Mouse (Mus musculus) midbrain, embryonic 14.5 days (tissue): ENCODE data around the gene Acaca. TPM values are rescaled to one million over a fixed set of nuclear protein-coding genes. Genes with fewer than 3 reads are reported as not detected.

ENCODE experiments used
- ATAC-seq: fragments of 200-750 bp; cut with Nextera tagmentation; 2 replicates; pipeline ENCODE4 v1.8.0; 2017; ENCODE audit warnings: moderate number of reproducible peaks, moderate library complexity; ENCODE audit not compliant: low FRiP score, low TSS enrichment
- DNase-seq: peaks from one replicate; pipeline ENCODE4 v3.0.0-alpha.2; 2015
- H3K27ac ChIP-seq: fragments of 300-500 bp; sonication (generic); replicated peaks from 2 replicates; pipeline ENCODE4 v1.5.1; 2014; ENCODE audit warnings: mild to moderate bottlenecking, low read depth, low read length, moderate library complexity
- H3K27me3 ChIP-seq: fragments of 300-500 bp; sonication (generic); 2 replicates; pipeline ENCODE4 v1.6.1; 2014; ENCODE audit warnings: low read length, control low read depth, mixed read lengths; ENCODE audit not compliant: control insufficient read depth, insufficient read depth
- H3K36me3 ChIP-seq: fragments of 300-500 bp; sonication (generic); 2 replicates; pipeline ENCODE4 v1.6.1; 2014; ENCODE audit warnings: low read length, control low read depth; ENCODE audit not compliant: control insufficient read depth, insufficient read depth
- H3K4me1 ChIP-seq: fragments of 300-500 bp; sonication (generic); 2 replicates; pipeline ENCODE4 v1.6.1; 2014; ENCODE audit warnings: mild to moderate bottlenecking, antibody characterized with exemption, low read length, control low read depth; ENCODE audit not compliant: control insufficient read depth, insufficient read depth
- H3K4me2 ChIP-seq: fragments of 300-500 bp; sonication (generic); 2 replicates; pipeline ENCODE4 v1.6.1; 2014; ENCODE audit warnings: mild to moderate bottlenecking, low read length, moderate library complexity
- H3K4me3 ChIP-seq: fragments of 300-500 bp; sonication (generic); replicated peaks from 2 replicates; pipeline ENCODE4 v1.5.1; 2014; ENCODE audit warnings: low read depth, low read length
- H3K9ac ChIP-seq: fragments of 300-500 bp; sonication (generic); replicated peaks from 2 replicates; pipeline ENCODE4 v1.6.1; 2014; ENCODE audit warnings: mild to moderate bottlenecking, low read length, moderate library complexity
- H3K9me3 ChIP-seq: fragments of 300-500 bp; sonication (generic); 2 replicates; pipeline ENCODE4 v1.6.1; 2016; ENCODE audit warnings: low read length, control low read depth, mixed read lengths; ENCODE audit not compliant: control insufficient read depth
- WGBS: fragments of 180-500 bp; shearing (Covaris S2); extraction: QIAGEN DNeasy Blood & Tissue Kit; methylation state at CpG from one replicate; pipeline ENCODE4 v1.1.7; 2014; 5-methylcytosine and 5-hydroxymethylcytosine counted together
- polyA plus RNA-seq: library from polyadenylated mRNA; unstranded; fragments of >200 nt; fragmentation: Nextera tagmentation; extraction: Ambion mirVana; gene quantifications from 2 replicates; pipeline ENCODE4 v1.2.1, GENCODE M21; 2014

Gene Acaca
- polyA plus RNA-seq, 1 experiment from 2014 or later, result 40.8 TPM

DNA sequence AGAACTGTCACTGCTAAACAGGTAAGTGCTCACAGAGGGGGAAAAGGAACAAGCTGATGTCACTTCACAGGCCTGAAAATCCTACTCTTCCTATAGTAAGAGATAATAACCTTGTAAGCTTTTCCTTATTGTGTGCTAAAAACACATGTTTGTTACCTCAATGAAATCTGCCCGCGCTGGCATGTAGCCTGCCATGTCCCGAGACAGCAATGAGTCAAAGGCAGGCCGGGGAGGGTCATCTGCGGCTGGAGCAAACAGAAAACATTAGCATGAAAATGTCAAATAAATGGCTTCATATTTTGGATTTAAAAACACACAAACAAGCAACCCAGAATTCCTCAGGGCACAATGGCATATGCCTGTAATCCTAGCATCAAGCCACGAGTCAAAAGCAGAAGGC lies 25.4 kb upstream of the Acaca start:
- H3K27ac ChIP-seq, result no peak overlapping the region
- WGBS, result 93% methylated on average over 6 of the region's 6 CpGs
- DNase-seq (no peak), ATAC-seq (no peak)
- no peak overlapping the region for H3K4me2 ChIP-seq
- H3K36me3 ChIP-seq, result peaks cover 85% of the 10 kb centered on the region
- no peaks in the 10 kb centered on the region for H3K9me3 ChIP-seq
- no peak overlapping the region for H3K4me3 ChIP-seq
- no peaks in the 10 kb centered on the region for H3K4me1 ChIP-seq
- H3K27me3 ChIP-seq, result no peaks in the 10 kb centered on the region
- no peak overlapping the region for H3K9ac ChIP-seq

DNA sequence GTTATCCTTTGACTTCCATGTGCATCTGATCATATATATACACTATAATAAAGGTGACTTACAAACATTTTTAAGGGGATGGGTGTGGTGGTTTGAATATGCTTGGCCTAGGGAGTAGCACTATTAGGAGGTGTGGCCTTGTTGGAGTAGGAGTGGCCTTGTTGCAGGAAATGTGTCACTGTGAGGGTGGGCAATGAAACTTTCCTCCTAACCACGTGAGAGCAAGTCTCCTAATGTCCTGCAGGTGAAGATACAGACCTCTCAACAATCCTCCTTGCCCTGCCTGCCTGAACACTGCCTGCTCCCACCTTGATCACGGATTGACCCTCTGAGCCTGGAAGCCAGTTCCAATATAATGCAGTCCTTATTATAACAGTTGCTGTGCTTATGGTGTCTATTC lies 22.3 kb upstream of the Acaca start:
- Histone ChIP-seq H3K4me2 (no peak overlapping the region), H3K27me3 (no peaks in the 10 kb centered on the region), H3K9ac (no peak overlapping the region), H3K36me3 (peaks cover 80% of the 10 kb centered on the region), H3K4me3 (no peak overlapping the region), H3K27ac (no peak overlapping the region), H3K9me3 (no peaks in the 10 kb centered on the region), H3K4me1 (no peaks in the 10 kb centered on the region)
- WGBS, result 84% methylated on average over 2 of the region's 2 CpGs
- no peak for ATAC-seq
- DNase-seq, result no peak

- no peaks in the 10 kb centered on the region for H3K4me1 ChIP-seq
- no peak overlapping the region for H3K4me2 ChIP-seq
- ATAC-seq (no peak), DNase-seq (no peak)
- H3K36me3 ChIP-seq, result peaks cover 59% of the 10 kb centered on the region
- no peak overlapping the region for H3K4me3 ChIP-seq
- H3K27me3 ChIP-seq, result no peaks in the 10 kb centered on the region
- H3K27ac ChIP-seq, result no peak overlapping the region
- 95% methylated on average over 5 of the region's 5 CpGs for WGBS
- H3K9ac ChIP-seq, result no peak overlapping the region
- H3K9me3 ChIP-seq, result no peaks in the 10 kb centered on the region
These were observed 15.8 kb upstream of the Acaca start for GRCm38 (mm10) chr11:84113623-84114022.

DNA sequence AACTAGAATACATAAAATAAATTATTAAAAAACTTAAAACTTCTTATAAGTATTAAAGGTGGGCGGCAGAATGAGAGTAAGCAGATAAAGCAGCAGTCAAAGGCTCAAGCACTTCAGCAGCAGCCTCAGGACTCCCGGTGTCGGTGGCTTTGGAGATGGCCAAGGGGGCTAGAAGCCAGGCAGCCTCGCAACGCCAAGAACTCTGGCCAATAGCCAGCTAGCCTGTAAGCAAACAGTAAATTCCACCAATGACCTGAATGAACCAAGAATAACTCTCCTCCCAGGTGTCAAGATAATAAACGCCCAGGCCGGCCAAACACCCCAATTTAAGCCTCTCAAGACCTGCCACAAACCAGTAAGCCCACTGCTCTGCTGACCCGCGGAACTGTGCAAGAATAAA lies 13.8 kb upstream of the Acaca start:
- DNase-seq (no peak), ATAC-seq (no peak)
- Histone ChIP-seq H3K27ac (no peak overlapping the region), H3K9ac (no peak overlapping the region), H3K4me2 (no peak overlapping the region), H3K9me3 (no peaks in the 10 kb centered on the region), H3K36me3 (peaks cover 64% of the 10 kb centered on the region), H3K27me3 (no peaks in the 10 kb centered on the region), H3K4me1 (no peaks in the 10 kb centered on the region), H3K4me3 (no peak overlapping the region)
- WGBS, result 94% methylated on average over 9 of the region's 9 CpGs

DNA sequence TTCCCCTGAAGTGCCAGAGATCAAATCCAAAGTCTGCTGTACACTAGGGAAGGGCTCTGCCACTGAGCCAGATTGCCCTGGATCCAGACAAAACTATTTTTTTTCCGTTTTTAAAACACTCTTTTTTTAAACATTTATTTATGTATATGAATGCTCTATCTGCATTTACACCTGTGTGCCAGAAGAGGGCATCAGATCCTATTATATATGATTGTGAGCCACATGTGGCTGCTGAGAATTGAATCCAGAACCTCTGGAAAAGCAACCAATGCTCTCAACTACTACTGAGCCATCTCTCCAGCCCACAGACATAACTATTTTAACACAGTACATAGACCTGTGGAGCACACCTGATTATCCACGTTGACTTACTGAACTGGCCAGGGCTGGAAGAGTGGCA lies 13.3 kb upstream of the Acaca start:
- H3K4me2 ChIP-seq, result no peak overlapping the region

DNA sequence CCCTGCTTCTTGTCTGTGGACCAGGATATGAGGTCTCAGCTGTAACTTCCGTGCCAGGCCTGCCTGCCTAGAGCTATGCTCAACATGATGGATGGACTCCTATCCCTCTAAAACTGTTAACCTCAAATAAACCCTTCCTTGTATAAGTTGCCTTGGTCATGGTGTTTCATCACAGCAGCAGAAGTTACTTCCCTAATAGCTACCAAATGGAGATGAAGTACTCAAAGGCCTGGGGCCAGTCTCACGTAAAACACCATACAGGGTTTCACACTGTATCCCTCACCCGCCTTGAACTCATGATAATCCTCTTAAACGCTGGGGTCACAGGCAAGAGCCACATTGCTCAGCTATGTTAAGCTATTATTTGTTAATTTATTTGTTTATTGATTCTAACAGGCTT lies 12.0 kb upstream of the Acaca start:
- no peak overlapping the region for H3K9ac ChIP-seq
- ATAC-seq (no peak), DNase-seq (no peak)
- peaks cover 77% of the 10 kb centered on the region for H3K36me3 ChIP-seq
- no peaks in the 10 kb centered on the region for H3K27me3 ChIP-seq
- no peak overlapping the region for H3K4me2 ChIP-seq
- no peak overlapping the region for H3K27ac ChIP-seq
- H3K4me3 ChIP-seq, result no peak overlapping the region
- no peaks in the 10 kb centered on the region for H3K4me1 ChIP-seq
- WGBS, result 85% methylated on average over 4 of the region's 4 CpGs
- H3K9me3 ChIP-seq, result no peaks in the 10 kb centered on the region

More for the DNA sequence above, 13.3 kb upstream of the Acaca start:
- 65% methylated on average over 2 of the region's 2 CpGs for WGBS
- Histone ChIP-seq H3K27ac (no peak overlapping the region), H3K9ac (no peak overlapping the region), H3K4me1 (no peaks in the 10 kb centered on the region), H3K36me3 (peaks cover 69% of the 10 kb centered on the region), H3K4me3 (no peak overlapping the region), H3K27me3 (no peaks in the 10 kb centered on the region), H3K9me3 (no peaks in the 10 kb centered on the region)
- ATAC-seq, result no peak
- no peak for DNase-seq

DNA sequence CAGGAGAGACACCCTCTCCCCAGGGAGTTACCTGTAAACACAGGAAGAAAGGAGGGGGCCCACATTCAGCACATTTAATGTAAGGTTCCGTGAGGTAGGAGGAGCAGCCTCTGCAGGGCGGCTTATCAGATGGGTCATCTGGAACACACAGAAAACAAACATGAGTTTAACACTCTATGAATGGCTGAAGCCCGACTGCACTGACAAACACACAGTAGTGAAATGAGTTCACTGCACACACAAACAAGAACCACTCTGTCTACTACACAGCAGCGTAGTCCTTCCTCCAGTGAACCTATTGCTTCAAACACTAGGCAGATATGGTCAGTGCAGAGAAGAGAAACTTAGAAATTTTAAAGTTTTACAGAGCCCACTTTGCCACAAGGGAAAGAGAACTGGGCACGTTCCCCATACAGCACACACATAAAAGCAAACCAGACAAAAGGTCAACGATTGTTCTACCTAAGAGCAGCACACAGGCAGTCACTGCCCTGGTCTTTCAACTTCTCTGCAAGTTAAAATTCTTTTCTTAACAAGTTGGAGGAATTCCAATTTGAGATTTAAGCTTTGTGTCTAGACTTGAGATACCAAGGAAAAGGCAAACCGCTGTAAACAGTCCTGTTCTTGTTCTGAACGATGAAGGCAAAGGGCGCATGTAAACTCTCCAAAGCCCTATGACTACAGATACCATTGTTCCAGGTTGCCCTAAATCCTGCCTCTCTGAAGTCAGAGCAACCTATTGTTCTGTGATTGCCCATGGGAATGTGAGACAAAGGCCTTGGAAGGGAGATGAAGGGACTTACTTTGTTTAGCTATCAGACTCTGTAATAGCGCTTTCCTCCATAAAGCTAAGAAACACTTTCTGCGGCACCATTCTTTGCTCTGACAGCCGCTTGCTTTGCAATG lies 8.2 kb upstream of the Acaca start:
- H3K4me1 ChIP-seq, result no peaks in the 10 kb centered on the region
- H3K4me2 ChIP-seq, result no peak overlapping the region
- H3K4me3 ChIP-seq, result no peak overlapping the region
- 74% methylated on average over 12 of the region's 12 CpGs for WGBS
- no peak overlapping the region for H3K9ac ChIP-seq
- DNase-seq (peak; percentile 2), ATAC-seq (no peak)
- no peak overlapping the region for H3K27ac ChIP-seq
- no peaks in the 10 kb centered on the region for H3K27me3 ChIP-seq
- H3K36me3 ChIP-seq, result peaks cover 81% of the 10 kb centered on the region
- H3K9me3 ChIP-seq, result no peaks in the 10 kb centered on the region

DNA sequence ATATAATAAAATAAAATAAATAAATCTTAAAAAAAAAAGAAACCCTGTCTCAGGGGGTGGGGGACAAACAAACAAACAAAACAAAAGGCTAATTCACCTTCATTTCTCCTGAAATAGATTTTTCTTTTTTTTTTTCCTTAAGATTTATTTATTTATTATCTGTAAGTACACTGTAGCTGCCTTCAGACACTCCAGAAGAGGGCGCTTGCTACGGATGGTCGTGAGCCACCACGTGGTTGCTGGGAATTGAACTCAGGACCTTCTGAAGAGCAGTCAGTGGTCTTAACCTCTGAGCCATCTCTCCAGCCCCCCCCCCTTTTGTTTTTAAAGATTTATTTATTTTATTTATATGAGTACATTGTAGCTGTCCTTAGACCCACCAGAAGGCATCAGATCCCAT lies 1.5 kb upstream of the Acaca start:
- DNase-seq (no peak), ATAC-seq (no peak)
- WGBS, result 89% methylated on average over 4 of the region's 4 CpGs
- no peak overlapping the region for H3K27ac ChIP-seq
- H3K36me3 ChIP-seq, result peaks cover 32% of the 10 kb centered on the region
- H3K4me2 ChIP-seq, result no peak overlapping the region
- H3K9ac ChIP-seq, result no peak overlapping the region
- H3K4me3 ChIP-seq, result no peak overlapping the region
- no peaks in the 10 kb centered on the region for H3K27me3 ChIP-seq
- H3K9me3 ChIP-seq, result no peaks in the 10 kb centered on the region
- peaks cover 18% of the 10 kb centered on the region; the same call in 1 of the 2 replicates for H3K4me1 ChIP-seq

- H3K36me3 ChIP-seq, result peaks cover 19% of the 10 kb centered on the region; the same call in 1 of the 2 replicates
- H3K9ac ChIP-seq, result peak overlapping the region; percentile 78
- DNase-seq (no peak), ATAC-seq (peak; percentile 57; the same call in 1 of the 2 replicates)
- peak overlapping the region; percentile 65 for H3K4me2 ChIP-seq
- H3K27ac ChIP-seq, result peak overlapping the region; percentile 78; the same call in 1 of the 2 replicates
- WGBS, result 2% methylated on average over 11 of the region's 11 CpGs
- H3K27me3 ChIP-seq, result no peaks in the 10 kb centered on the region
- peaks cover 18% of the 10 kb centered on the region; the same call in 1 of the 2 replicates for H3K4me1 ChIP-seq
- H3K4me3 ChIP-seq, result peak overlapping the region; percentile 61
- no peaks in the 10 kb centered on the region for H3K9me3 ChIP-seq
These were observed 320 bp downstream of the Acaca start for GRCm38 (mm10) chr11:84129799-84130185.
